Mouse (Mus musculus): ENCODE data around the gene Dynlt1c.
"Not testable (repeated sequence)": the region's sequence is repeated elsewhere in the genome, so short reads cannot be mapped to it uniquely, and the experiment has no call there.

DNA sequence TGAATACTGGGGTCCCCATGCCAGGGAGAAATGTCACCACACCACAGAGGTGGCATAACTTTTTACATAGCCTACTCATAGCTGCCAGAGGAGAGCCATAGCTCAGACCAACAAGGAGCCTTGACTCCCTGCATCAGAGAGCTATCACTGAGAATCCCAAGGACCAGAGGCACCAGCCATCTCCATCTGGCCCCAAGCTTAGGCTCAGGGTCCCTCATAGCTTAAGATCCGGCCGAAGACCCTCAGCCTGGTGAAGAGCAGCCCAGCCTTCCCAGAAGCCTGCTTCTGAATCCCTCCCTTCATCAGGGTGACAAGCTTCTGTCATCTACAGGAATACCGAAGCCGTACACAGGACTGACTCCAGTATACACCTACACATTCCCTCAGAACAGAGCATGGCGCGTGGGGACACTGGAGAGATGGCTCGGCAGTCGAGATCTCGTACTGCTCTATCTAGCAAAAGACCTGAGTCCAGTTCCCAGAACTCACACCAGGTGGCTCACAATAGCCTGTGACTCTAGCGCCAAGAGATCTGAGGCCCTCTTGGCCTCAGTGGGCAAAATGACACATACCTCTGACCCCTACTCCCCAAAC lies 38.7 kb downstream of the Dynlt1c start:
- not testable (repeated sequence) for TF ChIP-seq GATA1 (IDR thresholded peaks at IDR 0.05; ENCODE audit: borderline replicate concordance, low read length); FLI1 (IDR thresholded peaks at IDR 0.05; ENCODE audit: low read length)

Measured in megakaryocyte, embryonic 14.5 days (primary cell).